Mouse (Mus musculus): ENCODE measurements at regions not wholly inside any gene's neighbourhood (a gene's known extent, or its start where the extent isn't known, plus 50 kb on each side); places are given as distances from the start of the nearest gene placed in this dataset.

DNA sequence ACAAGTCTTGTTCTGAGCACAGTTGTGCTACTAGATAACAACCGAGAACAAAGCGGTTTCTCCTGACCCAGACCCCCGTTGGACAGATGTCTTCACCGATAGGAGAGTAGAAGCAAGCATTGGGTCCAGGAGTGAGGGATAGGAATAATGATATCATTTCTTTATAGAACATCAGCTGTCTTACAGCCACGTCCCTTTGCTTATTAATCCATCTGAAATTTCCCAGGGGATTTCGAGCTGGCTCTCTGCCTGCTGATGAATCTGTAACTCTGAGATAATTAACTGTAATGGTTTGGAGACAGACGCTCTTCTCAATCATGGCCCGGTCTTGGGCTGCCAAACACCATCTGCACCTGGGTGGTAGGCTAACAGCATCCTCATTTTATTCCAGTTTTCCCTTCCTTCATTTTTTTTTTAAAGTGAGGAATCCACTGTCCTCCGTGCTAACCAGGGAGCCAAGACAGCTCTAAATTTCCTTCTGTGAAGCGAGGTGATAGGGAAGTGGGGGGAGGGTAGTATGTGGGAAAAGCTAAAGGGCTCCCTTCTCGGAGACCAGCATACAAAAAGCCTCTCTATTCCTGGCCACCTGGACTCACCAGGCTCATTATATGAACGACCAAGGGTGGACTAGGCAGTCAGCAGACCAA, 75.0 kb upstream of the 1700025G04Rik start:
- DNase-seq, result no peak

DNA sequence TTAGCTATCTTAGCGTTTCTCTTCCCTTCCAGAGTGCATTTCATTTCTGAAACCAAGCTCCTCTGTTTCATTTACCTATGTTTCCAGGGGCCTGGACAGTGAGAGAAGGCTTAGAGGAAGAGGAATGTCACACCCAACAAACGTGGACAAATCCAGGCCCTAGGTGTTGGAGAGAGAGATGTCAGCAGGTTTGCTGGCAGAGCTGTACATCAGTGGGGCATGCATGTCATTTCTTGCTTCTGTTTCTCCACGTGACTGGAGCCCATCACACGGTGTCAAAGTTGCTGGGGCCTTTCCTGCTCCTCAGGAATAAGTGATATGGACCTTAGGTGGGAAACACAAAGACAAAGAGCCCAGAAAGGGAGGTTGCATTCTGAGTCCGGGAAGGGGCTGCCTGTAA, 74.3 kb upstream of the 1700025G04Rik start:
- DNase-seq, result no peak

DNA sequence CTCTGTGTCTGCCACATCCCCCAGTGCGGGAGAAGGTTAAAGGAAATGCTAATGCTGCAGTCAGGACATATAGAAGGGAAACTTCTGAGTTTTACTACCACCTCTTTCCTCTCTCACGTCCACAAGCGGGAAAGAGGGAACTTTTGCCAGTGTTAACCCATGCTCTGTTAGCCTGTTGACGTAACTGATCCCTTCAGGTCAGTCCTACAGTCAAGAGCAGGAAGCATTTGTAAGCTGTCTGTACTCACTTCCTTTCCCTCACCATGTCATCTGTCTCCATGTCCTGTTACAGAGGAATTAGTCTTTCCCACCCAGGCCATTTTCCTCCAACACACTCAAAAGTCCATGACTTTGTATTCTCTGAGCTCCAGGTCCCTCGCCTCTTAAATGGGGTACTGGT, 62.5 kb upstream of the 1700025G04Rik start:
- no peak for DNase-seq

DNA sequence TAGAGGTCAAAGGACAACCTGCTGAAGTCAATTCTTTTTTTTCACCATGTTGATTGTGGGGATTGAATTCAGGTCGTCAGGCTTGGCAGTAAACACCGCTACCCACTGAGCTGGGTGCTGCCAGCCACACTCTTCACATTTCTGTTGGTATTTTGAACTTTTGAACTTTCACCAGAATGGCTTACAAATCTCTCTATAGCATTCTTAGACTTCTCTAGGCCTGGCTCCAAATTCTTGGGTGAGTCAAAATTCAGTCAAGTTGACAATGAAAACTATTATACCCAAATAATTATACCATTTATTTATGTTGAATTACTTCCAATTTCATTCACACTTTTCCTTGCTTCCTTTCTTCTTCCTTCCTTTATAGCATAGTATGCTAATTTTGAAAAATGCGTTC, 58.8 kb upstream of the 1700025G04Rik start:
- no peak for DNase-seq

GRCm38 (mm10) chr1:152140175-152140574, 50.2 kb upstream of the 1700025G04Rik start:
- peak; percentile 3 for DNase-seq

All from kidney, adult 18-20 months (tissue).